Mouse (Mus musculus): ENCODE measurements at regions not wholly inside any gene's neighbourhood (a gene's known extent, or its start where the extent isn't known, plus 50 kb on each side); places are given as distances from the start of the nearest gene placed in this dataset.

GRCm38 (mm10) chr9:85452196-85452857 lies 125.2 kb upstream of the Tent5a start:
- no peak for DNase-seq (ENCODE audit: extremely low spot score, low spot score)

- DNase-seq (ENCODE audit: extremely low spot score, low spot score), result no peak
These were observed 124.2 kb upstream of the Tent5a start for GRCm38 (mm10) chr9:85451349-85451748.

GRCm38 (mm10) chr9:85450877-85451276 lies 123.7 kb upstream of the Tent5a start:
- no peak for DNase-seq (ENCODE audit: extremely low spot score, low spot score)

GRCm38 (mm10) chr9:85449493-85449892 lies 122.3 kb upstream of the Tent5a start:
- DNase-seq (ENCODE audit: extremely low spot score, low spot score), result no peak

- DNase-seq (ENCODE audit: extremely low spot score, low spot score), result no peak
These were observed 115.8 kb upstream of the Tent5a start for GRCm38 (mm10) chr9:85442761-85443505.

GRCm38 (mm10) chr9:85439664-85440063 lies 112.5 kb upstream of the Tent5a start:
- no peak for DNase-seq (ENCODE audit: extremely low spot score, low spot score)

GRCm38 (mm10) chr9:85432220-85432619 lies 105.1 kb upstream of the Tent5a start:
- no peak for DNase-seq (ENCODE audit: extremely low spot score, low spot score)

GRCm38 (mm10) chr9:85426809-85427208 lies 99.7 kb upstream of the Tent5a start:
- DNase-seq (ENCODE audit: extremely low spot score, low spot score), result no peak

- DNase-seq (ENCODE audit: extremely low spot score, low spot score), result no peak
These were observed 96.8 kb upstream of the Tent5a start for GRCm38 (mm10) chr9:85423908-85424307.

- no peak for DNase-seq (ENCODE audit: extremely low spot score, low spot score)
These were observed 87.2 kb upstream of the Tent5a start for GRCm38 (mm10) chr9:85414391-85414790.

GRCm38 (mm10) chr9:85413813-85414212 lies 86.7 kb upstream of the Tent5a start:
- DNase-seq (ENCODE audit: extremely low spot score, low spot score), result no peak

- DNase-seq (ENCODE audit: extremely low spot score, low spot score), result no peak
These were observed 83.6 kb upstream of the Tent5a start for GRCm38 (mm10) chr9:85410643-85411296.

- no peak for DNase-seq (ENCODE audit: extremely low spot score, low spot score)
These were observed 82.9 kb upstream of the Tent5a start for GRCm38 (mm10) chr9:85409974-85410506.

- no peak for DNase-seq (ENCODE audit: extremely low spot score, low spot score)
These were observed 81.3 kb upstream of the Tent5a start for GRCm38 (mm10) chr9:85408461-85408860.

GRCm38 (mm10) chr9:85407592-85407991 lies 80.4 kb upstream of the Tent5a start:
- no peak for DNase-seq (ENCODE audit: extremely low spot score, low spot score)

GRCm38 (mm10) chr9:85401736-85402135 lies 74.6 kb upstream of the Tent5a start:
- no peak for DNase-seq (ENCODE audit: extremely low spot score, low spot score)

- no peak for DNase-seq (ENCODE audit: extremely low spot score, low spot score)
These were observed 73.6 kb upstream of the Tent5a start for GRCm38 (mm10) chr9:85400600-85401313.

- DNase-seq (ENCODE audit: extremely low spot score, low spot score), result no peak
These were observed 67.8 kb upstream of the Tent5a start for GRCm38 (mm10) chr9:85394975-85395374.

GRCm38 (mm10) chr9:85391283-85391682 lies 64.1 kb upstream of the Tent5a start:
- no peak for DNase-seq (ENCODE audit: extremely low spot score, low spot score)

GRCm38 (mm10) chr9:85388775-85389393 lies 61.7 kb upstream of the Tent5a start:
- no peak for DNase-seq (ENCODE audit: extremely low spot score, low spot score)

- DNase-seq (ENCODE audit: extremely low spot score, low spot score), result no peak
These were observed 55.3 kb upstream of the Tent5a start for GRCm38 (mm10) chr9:85382413-85382812.
